Mouse (Mus musculus) midbrain, embryonic 12.5 days (tissue): ENCODE results near the gene Zbtb17. TPM values are rescaled to one million over a fixed set of nuclear protein-coding genes. Genes with fewer than 3 reads are reported as not detected.

Experiments used
- ATAC-seq: fragments of 200-750 bp; cut with Nextera tagmentation; 2 replicates; pipeline ENCODE4 v1.8.0; 2017; ENCODE audit warnings: low read depth, moderate TSS enrichment, moderate library complexity; ENCODE audit not compliant: low FRiP score
- H3K27ac ChIP-seq: fragments of 300-500 bp; sonication (generic); replicated peaks from 2 replicates; pipeline ENCODE4 v1.5.1; 2016; ENCODE audit warnings: mild to moderate bottlenecking
- H3K27me3 ChIP-seq: fragments of 300-500 bp; sonication (generic); 2 replicates; pipeline ENCODE4 v1.6.1; 2016; ENCODE audit warnings: mild to moderate bottlenecking
- H3K36me3 ChIP-seq: fragments of 300-500 bp; sonication (generic); 2 replicates; pipeline ENCODE4 v1.6.1; 2016
- H3K4me1 ChIP-seq: fragments of 300-500 bp; sonication (generic); 2 replicates; pipeline ENCODE4 v1.6.1; 2016
- H3K4me2 ChIP-seq: fragments of 300-500 bp; sonication (generic); replicated peaks from 2 replicates; pipeline ENCODE4 v1.6.1; 2016; ENCODE audit warnings: mild to moderate bottlenecking, moderate library complexity
- H3K4me3 ChIP-seq: fragments of 300-500 bp; sonication (generic); 2 replicates; pipeline ENCODE4 v1.5.1; 2016; ENCODE audit warnings: mild to moderate bottlenecking
- H3K9ac ChIP-seq: fragments of 300-500 bp; sonication (generic); replicated peaks from 2 replicates; pipeline ENCODE4 v1.6.1; 2016; ENCODE audit warnings: mild to moderate bottlenecking, moderate library complexity
- H3K9me3 ChIP-seq: fragments of 300-500 bp; sonication (generic); 2 replicates; pipeline ENCODE4 v1.6.1; 2016; ENCODE audit warnings: mild to moderate bottlenecking
- WGBS: fragments of 180-500 bp; shearing (Covaris S2); methylation state at CpG from one replicate; pipeline ENCODE4 v1.1.7; 2016; 5-methylcytosine and 5-hydroxymethylcytosine counted together
- polyA plus RNA-seq: library from polyadenylated mRNA; unstranded; fragments of >200 nt; fragmentation: Nextera tagmentation; extraction: Ambion mirVana; gene quantifications from 2 replicates; pipeline ENCODE4 v1.2.1, GENCODE M21; 2016

The Zbtb17 gene
- polyA plus RNA-seq: 61.1 and 63.8 TPM in 2 replicates

DNA sequence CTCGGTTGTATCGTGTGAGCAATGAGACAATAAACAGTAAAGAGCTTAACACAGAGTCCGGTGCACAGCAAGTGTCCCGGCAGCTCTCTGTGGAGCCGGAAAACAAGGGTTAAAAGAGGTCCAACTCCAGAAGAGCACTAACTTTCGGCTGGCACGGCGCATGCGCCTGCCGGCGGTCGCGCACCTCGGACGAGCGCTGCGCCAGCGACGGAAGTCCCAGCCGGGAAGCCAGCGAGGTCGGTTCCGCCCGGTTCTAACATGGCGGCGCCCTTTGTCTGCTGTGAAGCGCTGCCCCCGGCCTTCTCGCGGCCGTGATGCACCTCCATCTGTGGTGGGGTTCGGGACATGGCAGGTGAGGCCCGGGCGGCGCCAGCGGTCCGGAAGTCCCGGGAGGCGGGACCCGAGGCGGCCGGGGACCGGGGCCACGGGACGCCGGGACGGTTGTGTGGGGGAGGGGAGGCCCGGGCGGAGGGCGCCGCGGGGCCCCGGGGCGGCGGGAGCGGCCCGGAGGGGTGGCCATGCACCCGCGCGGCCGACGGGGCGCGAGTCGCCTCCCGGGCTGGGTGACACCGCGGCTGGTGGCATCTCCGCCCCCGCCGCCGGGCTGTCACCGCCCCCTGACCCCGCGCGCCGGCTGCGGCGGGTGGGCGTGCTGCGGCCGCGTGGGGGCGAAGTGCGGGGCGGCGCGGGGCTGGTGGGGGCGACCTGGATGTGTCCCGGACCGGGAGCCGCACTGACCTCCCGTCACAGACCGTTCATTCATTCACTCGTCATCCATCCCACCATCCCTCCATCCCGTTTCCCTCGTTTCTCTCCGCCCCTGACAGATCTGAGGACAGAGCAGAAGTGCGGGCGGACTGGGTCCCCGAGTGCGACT is at the start of gene Zbtb17:
Gene Zbtb17, plus strand, starts transcription at position 204 of the 877 bp plus-strand sequence.
- H3K9ac ChIP-seq: peak within 1 kb of the TSS; percentile 96
- peak; percentile 91 for ATAC-seq
- no peaks in the 10 kb centered on the region for H3K27me3 ChIP-seq
- WGBS: under 1% methylated on average over 61 of the region's 102 CpGs
- peak within 1 kb of the TSS; percentile 84 for H3K27ac ChIP-seq
- peak within 1 kb of the TSS; percentile 90 for H3K4me2 ChIP-seq
- H3K36me3 ChIP-seq: peaks cover 31% of the 10 kb centered on the region
- H3K4me1 ChIP-seq: peaks cover 19% of the 10 kb centered on the region
- peak within 1 kb of the TSS; percentile 100 for H3K4me3 ChIP-seq
- H3K9me3 ChIP-seq: no peaks in the 10 kb centered on the region

DNA sequence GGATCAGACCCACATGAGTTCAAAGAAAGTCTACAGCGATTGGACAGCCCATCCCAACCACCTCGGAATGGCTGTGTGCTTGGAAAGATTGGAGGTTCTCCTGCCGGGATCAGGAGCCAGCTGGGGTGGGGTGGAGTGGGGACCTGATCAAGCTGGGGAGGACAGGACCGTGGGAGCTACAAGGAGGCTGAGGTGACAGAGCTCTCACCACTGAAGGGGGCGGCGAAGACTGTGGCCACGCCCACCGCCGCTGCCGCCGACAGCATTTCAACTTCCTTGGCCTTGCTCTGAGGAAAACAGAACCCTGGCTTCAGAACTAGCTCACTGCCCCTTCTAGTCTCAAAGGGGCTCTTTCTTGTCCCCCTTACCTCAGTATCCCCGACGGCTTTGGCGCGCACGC is 49.7 kb upstream of the Zbtb17 start:
- no peaks in the 10 kb centered on the region for H3K36me3 ChIP-seq
- ATAC-seq: no peak
- no peak overlapping the region for H3K27ac ChIP-seq
- WGBS: 19% methylated on average over 16 of the region's 16 CpGs
- H3K4me2 ChIP-seq: peak overlapping the region; percentile 26; the same call in 1 of the 2 replicates
- H3K9ac ChIP-seq: peak overlapping the region; percentile 21; the same call in 1 of the 2 replicates
- peaks cover 41% of the 10 kb centered on the region; the same call in 1 of the 2 replicates for H3K27me3 ChIP-seq
- no peak overlapping the region for H3K4me3 ChIP-seq
- no peaks in the 10 kb centered on the region for H3K9me3 ChIP-seq
- no peaks in the 10 kb centered on the region for H3K4me1 ChIP-seq

DNA sequence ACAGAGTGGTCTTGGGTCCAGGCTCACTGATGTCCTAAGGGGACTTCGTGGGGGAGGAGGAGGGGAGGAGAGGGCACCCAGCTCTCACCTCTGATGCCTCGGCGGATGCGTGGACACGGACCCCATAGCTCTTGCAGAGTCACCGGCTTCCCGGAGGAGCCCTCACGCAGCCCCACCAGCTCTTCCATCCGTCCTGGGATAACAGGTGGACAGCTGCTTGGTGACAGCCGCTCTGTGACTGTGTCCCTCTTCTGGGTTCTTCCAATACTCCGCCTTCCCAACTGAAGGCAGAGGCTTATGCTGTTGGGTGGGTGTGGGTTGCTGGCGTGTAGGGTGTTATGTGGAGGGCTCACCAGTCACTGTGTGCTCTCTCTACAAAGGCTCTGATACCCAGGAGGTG is 46.6 kb upstream of the Zbtb17 start:
- H3K4me3 ChIP-seq: no peak overlapping the region
- H3K36me3 ChIP-seq: no peaks in the 10 kb centered on the region
- no peak overlapping the region for H3K27ac ChIP-seq
- no peak overlapping the region for H3K4me2 ChIP-seq
- no peaks in the 10 kb centered on the region for H3K4me1 ChIP-seq
- ATAC-seq: no peak
- 75% methylated on average over 12 of the region's 12 CpGs for WGBS
- H3K9me3 ChIP-seq: no peaks in the 10 kb centered on the region
- no peak overlapping the region for H3K9ac ChIP-seq
- H3K27me3 ChIP-seq: peaks cover 41% of the 10 kb centered on the region; the same call in 1 of the 2 replicates

DNA sequence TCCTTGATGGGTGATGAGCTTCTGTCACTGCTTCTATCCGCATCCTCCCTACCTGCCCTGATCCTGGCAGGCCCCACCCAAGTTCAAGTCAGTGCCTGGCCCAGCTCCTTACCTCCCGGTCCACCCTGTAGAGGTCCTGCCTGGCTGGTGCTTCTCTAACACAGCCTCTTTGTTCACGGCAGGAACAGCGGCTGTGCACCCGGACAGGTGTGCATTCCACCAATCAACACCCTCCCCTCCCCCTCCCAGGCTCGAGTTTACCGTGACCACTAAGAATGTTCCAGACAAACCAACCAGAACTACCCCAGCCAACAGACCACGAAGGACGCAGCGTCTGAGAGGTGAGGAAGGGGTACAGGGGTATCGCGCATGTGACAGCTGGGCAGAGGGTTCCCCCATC is 45.9 kb upstream of the Zbtb17 start, which contains the start of gene Clcnka:
Gene Clcnka, minus strand, starts transcription at position 180 of the 400 bp plus-strand sequence.
- Histone ChIP-seq H3K4me1 (no peaks in the 10 kb centered on the region), H3K9ac (no peak within 1 kb of the TSS), H3K36me3 (no peaks in the 10 kb centered on the region), H3K27me3 (peaks cover 41% of the 10 kb centered on the region), H3K4me3 (no peak within 1 kb of the TSS), H3K27ac (no peak within 1 kb of the TSS), H3K4me2 (no peak within 1 kb of the TSS), H3K9me3 (no peaks in the 10 kb centered on the region)
- WGBS: 66% methylated on average over 12 of the region's 12 CpGs
- no peak for ATAC-seq

DNA sequence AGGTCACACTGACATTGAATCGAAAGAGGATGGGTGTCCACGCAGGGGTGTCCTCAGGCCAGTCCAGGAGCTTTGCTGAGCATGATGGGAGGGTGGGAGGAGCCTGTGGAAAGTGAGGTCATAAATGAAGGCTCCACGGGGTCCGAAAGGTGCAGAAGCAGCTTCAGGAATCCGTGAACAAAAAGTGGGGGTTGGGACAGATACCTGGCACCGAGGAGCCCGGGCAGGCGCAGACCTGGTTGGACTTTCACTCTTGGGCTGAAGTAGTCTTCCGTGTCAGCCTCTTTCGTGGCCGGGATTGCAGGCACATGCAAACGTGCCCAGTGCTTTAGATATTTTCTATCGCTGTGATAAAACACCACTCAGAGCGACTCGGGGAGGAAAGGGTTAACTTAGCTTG is 44.3 kb upstream of the Zbtb17 start:
- 88% methylated on average over 15 of the region's 15 CpGs for WGBS

DNA sequence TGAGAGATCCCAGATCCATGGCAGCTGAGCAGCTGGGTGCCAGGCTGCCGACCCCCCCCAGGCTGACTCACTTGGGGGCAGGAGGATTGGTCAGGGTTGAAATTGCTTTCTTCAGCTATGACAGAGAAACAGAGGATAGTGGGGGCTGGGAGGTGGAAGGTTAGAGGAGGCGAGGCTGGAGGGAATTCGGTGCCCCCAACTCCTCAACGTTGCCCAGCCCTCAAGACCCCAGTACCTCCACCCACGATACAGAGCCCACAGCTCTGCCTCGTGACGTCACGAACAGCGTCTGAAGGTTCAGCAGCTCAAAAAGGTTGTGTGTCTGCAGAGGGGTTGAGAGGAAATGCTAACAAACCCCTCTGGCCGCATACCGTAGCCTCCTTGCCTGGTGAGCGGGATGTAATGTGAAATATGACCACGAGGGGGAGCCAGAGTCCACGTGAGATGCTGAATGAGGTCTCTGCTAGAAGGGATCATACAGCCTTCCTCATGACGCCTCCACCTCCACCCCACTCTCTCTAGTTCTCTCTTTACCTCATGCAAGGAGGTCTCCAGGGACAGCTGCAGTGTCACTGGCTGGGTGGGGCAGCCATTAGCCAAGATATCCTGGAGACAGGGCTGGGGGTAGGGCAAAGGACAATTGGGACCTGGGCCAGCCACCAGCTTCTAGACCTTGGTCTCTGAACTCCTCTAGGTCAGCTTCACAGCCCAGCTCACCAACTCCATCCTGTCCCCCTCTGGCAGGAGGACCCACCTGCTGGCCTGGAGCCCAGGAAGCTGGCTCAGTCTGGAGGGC is 39.7 kb upstream of the Zbtb17 start:
- Histone ChIP-seq H3K27me3 (peaks cover 28% of the 10 kb centered on the region), H3K4me3 (no peak overlapping the region), H3K4me2 (peak overlapping the region; percentile 29; the same call in 1 of the 2 replicates), H3K9ac (peak overlapping the region; percentile 37; the same call in 1 of the 2 replicates), H3K4me1 (peaks cover 3% of the 10 kb centered on the region; the same call in 1 of the 2 replicates), H3K9me3 (no peaks in the 10 kb centered on the region), H3K36me3 (no peaks in the 10 kb centered on the region), H3K27ac (no peak overlapping the region)
- 15% methylated on average over 15 of the region's 15 CpGs for WGBS
- ATAC-seq: peak; percentile 73

More for the DNA sequence above, 44.3 kb upstream of the Zbtb17 start:
- H3K36me3 ChIP-seq: no peaks in the 10 kb centered on the region
- H3K4me2 ChIP-seq: no peak overlapping the region
- H3K9me3 ChIP-seq: no peaks in the 10 kb centered on the region
- peaks cover 47% of the 10 kb centered on the region for H3K27me3 ChIP-seq
- no peak for ATAC-seq
- peaks cover 3% of the 10 kb centered on the region; the same call in 1 of the 2 replicates for H3K4me1 ChIP-seq
- no peak overlapping the region for H3K27ac ChIP-seq
- H3K9ac ChIP-seq: no peak overlapping the region
- no peak overlapping the region for H3K4me3 ChIP-seq

DNA sequence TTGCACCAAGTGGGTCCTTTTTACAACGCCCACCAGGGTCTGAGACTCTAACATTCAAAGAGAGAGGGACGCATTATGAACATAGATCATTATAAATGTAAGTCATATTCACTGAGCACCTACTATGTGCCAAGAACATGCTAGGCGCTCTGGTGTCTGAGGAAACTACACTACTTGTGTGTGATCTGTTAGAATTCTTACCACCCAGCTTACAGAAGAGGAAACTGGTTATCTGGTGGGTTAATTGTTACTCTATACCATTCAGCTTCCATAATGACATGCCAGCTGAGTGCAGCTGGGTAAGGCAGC is 39.2 kb upstream of the Zbtb17 start:
- Histone ChIP-seq H3K4me2 (no peak overlapping the region), H3K4me3 (no peak overlapping the region), H3K9me3 (no peaks in the 10 kb centered on the region), H3K4me1 (peaks cover 3% of the 10 kb centered on the region; the same call in 1 of the 2 replicates), H3K9ac (no peak overlapping the region), H3K36me3 (no peaks in the 10 kb centered on the region), H3K27ac (no peak overlapping the region), H3K27me3 (peaks cover 28% of the 10 kb centered on the region)
- no peak for ATAC-seq
- 89% methylated on average over 3 of the region's 3 CpGs for WGBS

DNA sequence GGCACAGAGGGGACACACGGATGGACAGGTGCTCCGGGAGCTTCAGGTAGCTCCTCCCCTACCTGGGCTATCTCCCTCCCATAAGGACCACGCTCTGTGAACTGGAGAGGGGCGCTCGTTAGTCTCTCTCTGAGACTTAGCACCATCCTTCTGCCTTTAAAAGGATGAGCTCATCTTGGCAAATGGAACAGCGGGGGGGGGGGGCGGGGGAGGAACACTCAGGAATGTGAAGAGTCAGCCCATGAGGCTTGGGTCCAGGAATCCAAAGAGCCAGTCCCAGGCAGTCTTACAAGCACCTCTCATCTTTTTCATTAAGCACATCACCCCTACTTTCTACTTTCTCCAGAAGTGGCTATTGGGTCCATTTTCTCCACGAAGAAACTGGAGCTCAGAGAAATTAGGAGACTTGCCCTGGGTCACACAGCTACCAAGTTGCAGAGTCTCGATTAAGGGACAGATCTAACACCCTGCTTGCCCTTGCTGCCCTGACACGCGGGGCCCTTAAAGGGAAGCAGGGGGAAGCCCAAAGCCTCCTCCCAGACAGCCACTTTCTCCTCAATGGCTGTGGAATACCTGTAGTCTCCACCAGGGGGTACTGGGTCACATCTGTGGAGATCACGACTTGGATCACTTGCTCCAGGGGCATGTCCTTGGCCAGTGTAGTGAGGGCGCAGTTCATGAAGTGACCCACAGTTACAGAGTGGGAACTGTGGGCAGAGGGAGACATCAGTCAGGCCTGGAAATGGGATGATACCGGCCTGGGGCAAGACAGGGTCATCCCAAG is 37.7 kb upstream of the Zbtb17 start:
- Histone ChIP-seq H3K27ac (no peak overlapping the region), H3K4me1 (peaks cover 3% of the 10 kb centered on the region; the same call in 1 of the 2 replicates), H3K27me3 (peaks cover 33% of the 10 kb centered on the region), H3K4me2 (no peak overlapping the region), H3K36me3 (no peaks in the 10 kb centered on the region), H3K4me3 (no peak overlapping the region), H3K9me3 (no peaks in the 10 kb centered on the region), H3K9ac (no peak overlapping the region)
- WGBS: 44% methylated on average over 14 of the region's 14 CpGs
- no peak for ATAC-seq

DNA sequence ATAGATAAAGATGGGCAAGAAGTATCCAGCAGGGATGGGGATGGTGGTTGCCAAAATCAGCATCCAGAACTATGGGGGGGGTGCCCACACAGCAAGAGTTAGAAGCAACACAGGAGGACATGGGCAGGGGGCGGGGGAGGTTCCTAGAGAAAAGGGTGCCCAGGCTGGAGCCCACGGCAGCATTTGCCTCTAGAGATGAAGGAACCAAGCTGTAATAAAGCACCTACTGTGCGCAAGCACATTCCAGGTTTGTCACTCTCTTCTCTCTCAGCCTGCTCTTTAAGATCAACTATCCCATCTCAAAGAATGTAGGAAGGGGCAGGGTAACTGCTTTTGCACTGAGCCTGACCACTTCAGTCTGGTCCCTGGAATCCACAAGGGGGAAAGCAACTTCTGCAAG is 35.9 kb upstream of the Zbtb17 start:
- no peak for ATAC-seq
- H3K36me3 ChIP-seq: no peaks in the 10 kb centered on the region
- peaks cover 38% of the 10 kb centered on the region for H3K27me3 ChIP-seq
- WGBS: 93% methylated on average over 3 of the region's 3 CpGs
- no peak overlapping the region for H3K27ac ChIP-seq
- peaks cover 3% of the 10 kb centered on the region; the same call in 1 of the 2 replicates for H3K4me1 ChIP-seq
- no peak overlapping the region for H3K4me3 ChIP-seq
- H3K9me3 ChIP-seq: no peaks in the 10 kb centered on the region
- H3K4me2 ChIP-seq: no peak overlapping the region
- H3K9ac ChIP-seq: no peak overlapping the region

DNA sequence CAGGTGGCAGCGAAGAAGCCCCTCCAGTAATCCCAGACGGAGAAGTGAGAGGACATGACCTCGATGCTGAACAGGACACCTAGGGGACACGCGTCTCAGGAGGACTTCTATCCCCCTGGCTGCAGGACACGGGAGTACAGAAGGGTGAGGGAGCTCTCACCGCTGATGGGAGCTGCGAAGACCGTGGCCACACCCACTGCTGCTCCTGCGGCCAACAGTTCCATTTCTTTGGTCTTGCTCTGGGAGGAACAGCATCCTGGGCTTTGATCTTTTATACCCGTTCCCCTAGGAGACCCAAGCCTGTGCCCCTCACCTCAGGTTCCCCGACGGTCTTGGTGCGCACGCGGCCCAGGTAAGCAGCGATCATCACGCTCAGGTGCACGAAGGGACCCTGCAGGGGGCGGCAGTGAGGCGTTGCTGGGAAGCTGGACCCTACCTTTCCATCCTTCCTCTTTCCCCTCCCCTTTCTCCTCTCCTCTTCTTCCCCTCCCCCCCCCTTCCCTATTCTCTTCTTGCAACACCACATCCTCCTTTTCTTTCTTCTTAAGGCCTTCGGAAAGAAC is 32.9 kb upstream of the Zbtb17 start:
- Histone ChIP-seq H3K27ac (no peak overlapping the region), H3K9ac (no peak overlapping the region), H3K36me3 (no peaks in the 10 kb centered on the region), H3K4me1 (no peaks in the 10 kb centered on the region), H3K27me3 (peaks cover 14% of the 10 kb centered on the region; the same call in 1 of the 2 replicates), H3K4me3 (no peak overlapping the region), H3K4me2 (no peak overlapping the region), H3K9me3 (0 out of 2 replicates have a peak, but pooled peaks cover 1% of the 10 kb centered on the region)
- 19% methylated on average over 22 of the region's 22 CpGs for WGBS
- ATAC-seq: no peak

DNA sequence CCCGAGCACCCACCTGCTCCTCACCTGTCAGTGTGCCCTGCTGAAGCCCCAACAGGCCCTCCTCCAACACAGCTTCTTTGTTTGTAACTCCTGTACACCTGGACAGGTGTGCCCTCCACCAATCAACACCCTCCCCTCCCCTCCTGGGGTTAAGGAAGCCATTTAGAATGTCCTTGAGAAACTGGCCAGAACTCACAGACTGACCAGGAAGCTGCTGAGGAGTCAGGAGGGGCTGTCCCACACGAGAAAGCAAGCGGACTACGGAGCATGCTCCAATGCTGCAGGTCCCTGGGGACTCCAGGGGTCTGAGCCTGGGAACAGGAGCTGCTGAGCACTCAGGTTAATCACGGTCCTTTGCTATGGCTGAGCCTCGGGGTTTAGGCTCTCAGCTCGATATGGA is 28.5 kb upstream of the Zbtb17 start, which contains the start of gene Clcnkb:
Gene Clcnkb, minus strand, starts transcription at position 91 of the 400 bp plus-strand sequence.
- H3K4me3 ChIP-seq: no peak within 1 kb of the TSS
- 0 out of 2 replicates have a peak, but pooled peaks cover 2% of the 10 kb centered on the region for H3K9me3 ChIP-seq
- no peak within 1 kb of the TSS for H3K4me2 ChIP-seq
- H3K27ac ChIP-seq: no peak within 1 kb of the TSS
- H3K27me3 ChIP-seq: peaks cover 11% of the 10 kb centered on the region; the same call in 1 of the 2 replicates
- H3K9ac ChIP-seq: no peak within 1 kb of the TSS
- H3K4me1 ChIP-seq: no peaks in the 10 kb centered on the region
- no peak for ATAC-seq
- H3K36me3 ChIP-seq: no peaks in the 10 kb centered on the region
- WGBS: 67% methylated on average over 7 of the region's 7 CpGs
